ENCODE assay signal across 14 mouse cellular contexts in the genomic region with DNA sequence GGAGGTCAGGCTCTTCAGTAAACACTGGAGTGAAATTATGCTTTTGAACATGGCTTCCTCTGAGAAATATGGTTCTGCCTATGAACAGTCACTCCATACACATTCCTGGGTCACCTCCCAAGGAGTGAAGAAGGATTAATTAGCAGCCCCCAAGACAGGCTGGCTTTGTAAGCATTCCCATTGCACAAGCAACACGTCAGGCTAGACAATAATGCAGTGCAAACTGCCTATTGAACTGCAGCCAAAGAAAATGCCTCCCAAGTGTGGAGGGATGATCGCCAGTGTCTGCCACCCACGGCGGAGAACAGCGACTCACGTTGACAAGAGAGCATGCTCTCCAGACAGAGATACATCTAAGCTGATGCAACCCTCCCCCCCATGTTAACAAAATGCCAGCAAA. TPM values are rescaled to one million over a fixed set of nuclear protein-coding genes. Genes with fewer than 3 reads are reported as not detected.
DNase-seq lines count a peak whose midpoint lies in the region; ATAC-seq and TF ChIP-seq lines count a peak whose summit lies in the region.
"Had no signal": no experiment of that assay in that cellular context is flagged by ENCODE, and none has a peak within 500 bp of the region (broad histone marks: within the 10 kb centered on the region; RNA-seq: fewer than 3 reads in every experiment).

No protein-coding gene starts in this region.

- H3K4me2 ChIP-seq in liver, embryonic 12.5 days = no peak overlapping the region
- H3K4me2 ChIP-seq: limb, embryonic 15.5 days had no signal

- DNase-seq in frontal cortex, adult 2 months (ENCODE audit: extremely low spot score in 1 of 2, low spot score in 1 of 2) = peak; percentile 20 to 62
- no peak for DNase-seq in frontal cortex, postnatal 10 days (ENCODE audit: low spot score in 2 of 2)
- DNase-seq in left cerebral cortex, adult 18-20 months (ENCODE audit: low spot score in 2 of 2) = peak; percentile 37 to 45
- no peak for DNase-seq in left cerebral cortex, postnatal 36 days (ENCODE audit: low spot score in 2 of 2)
- peak; percentile 81 for DNase-seq in Patski (ENCODE audit: low read depth, low spot score)
- DNase-seq in left cerebral cortex, postnatal 4 days = peak; percentile 39
- no peak for DNase-seq in heart, postnatal 36 days
- DNase-seq: cerebellum, postnatal 36 days; kidney, postnatal 25 days; right cerebral cortex, postnatal 25 days had no signal

- H3K9ac ChIP-seq in liver, embryonic 12.5 days = no peak overlapping the region
- H3K9ac ChIP-seq: limb, embryonic 15.5 days had no signal

- CTCF ChIA-PET in Patski (lab: Charles Lee) = interaction anchor here (1.2 to 1.5 kb wide), 3 partner anchors 14 to 192 kb away, joined by 4 to 8 read pairs (median 6); no protein-coding TSS in a partner anchor

- H3K36me3 ChIP-seq in liver, embryonic 12.5 days = no peaks in the 10 kb centered on the region
- H3K36me3 ChIP-seq: limb, embryonic 15.5 days had no signal

- in situ Hi-C loops in Patski (cut with MboI; ENCODE audit: low pct_unique_long_range_greater_than_20kb) = loop anchor here (25.0 kb wide), 1 partner anchor 386 kb away; a partner anchor contains a TSS

- no peak overlapping the region for H3K27ac ChIP-seq in liver, embryonic 12.5 days
- H3K27ac ChIP-seq: limb, embryonic 15.5 days had no signal

- no peaks in the 10 kb centered on the region for H3K4me1 ChIP-seq in liver, embryonic 12.5 days

- 61% methylated on average over 6 of the region's 6 CpGs for WGBS in liver, embryonic 12.5 days (ENCODE audit: insufficient replicate concordance)

- H3K9me3 ChIP-seq in liver, embryonic 12.5 days (replicated peaks) = no peaks in the 10 kb centered on the region
- H3K9me3 ChIP-seq: limb, embryonic 15.5 days had no signal

- POLR2A ChIA-PET in Patski (lab: Charles Lee) = interaction anchor here (1.0 kb wide), 1 partner anchor 38 kb away, joined by 3 read pairs; no protein-coding TSS in a partner anchor

- H3K27me3 ChIP-seq in Patski = no peaks in the 10 kb centered on the region
- peaks cover 9% of the 10 kb centered on the region for H3K27me3 ChIP-seq in liver, embryonic 12.5 days (replicated peaks)
- H3K27me3 ChIP-seq: limb, embryonic 15.5 days had no signal

- ATAC-seq in Patski = peak; percentile 86
- ATAC-seq in liver, embryonic 12.5 days = no peak

- H3K4me3 ChIP-seq in liver, embryonic 12.5 days = no peak overlapping the region
- H3K4me3 ChIP-seq: limb, embryonic 15.5 days had no signal

- intact Hi-C loops in left cerebral cortex, postnatal 36 days (cut with DNase I) = no loop called here
- intact Hi-C loops in left cerebral cortex, postnatal 4 days (cut with DNase I) = loop anchor here (10.0 kb wide), 1 partner anchor 869 kb away; no protein-coding TSS in a partner anchor
- intact Hi-C loops in heart, postnatal 36 days (cut with DNase I) = no loop called here

- TF ChIP-seq CTCF in Patski (IDR thresholded peaks at IDR 0.05) = peak; percentile 6

RNA-seq across cellular contexts. Expression of a gene that starts 16.9 kb away (rescaled TPM):
- polyA plus RNA-seq in frontal cortex, adult 2 months (2012; rRNA removed) = 48.4 and 58.8 TPM in 2 replicates
- 10 to 100 TPM; 49.3 to 60.6 TPM for total RNA-seq in left cerebral cortex, adult 18-20 months (2021)
- total RNA-seq in left cerebral cortex, postnatal 36 days (2021) = 10 to 100 TPM; 50.4 to 53.7 TPM
- polyA plus RNA-seq in Patski (2021) = 115 TPM
- 10 to 100 TPM; 31.0 to 38.4 TPM for total RNA-seq in left cerebral cortex, postnatal 4 days (2021)
- polyA plus RNA-seq in liver, embryonic 12.5 days (2016; fragmentation: Nextera tagmentation; extraction: Ambion mirVana) = 67.2 and 69.0 TPM in 2 replicates
- 100 to 1,000 TPM in 1 of 2 experiments, 10 to 100 TPM in 1; 95.5 to 116 TPM for total RNA-seq in heart, postnatal 36 days (2021)

RNA-seq across cellular contexts. Expression of a gene that starts 22.7 kb away (rescaled TPM):
- 0.34 and 0.48 TPM in 2 replicates for polyA plus RNA-seq in frontal cortex, adult 2 months (2012; rRNA removed)
- 1 to 10 TPM in 1 of 2 experiments, under 1 TPM in 1; 0.98 to 1.1 TPM for total RNA-seq in left cerebral cortex, adult 18-20 months (2021)
- total RNA-seq in left cerebral cortex, postnatal 36 days (2021) = 1 to 10 TPM in 1 of 2 experiments, under 1 TPM in 1; 0.91 to 1.2 TPM
- polyA plus RNA-seq in Patski (2021) = not detected
- total RNA-seq in left cerebral cortex, postnatal 4 days (2021) = not detected
- polyA plus RNA-seq in liver, embryonic 12.5 days (2016; fragmentation: Nextera tagmentation; extraction: Ambion mirVana) = not detected in 2 replicates
- total RNA-seq in heart, postnatal 36 days (2021) = not detected
- polyA plus RNA-seq: C2C12; heart, postnatal 0 days; limb, embryonic 15.5 days had no signal

RNA-seq across cellular contexts. Expression of a gene that starts 26.3 kb away (rescaled TPM):
- polyA plus RNA-seq in frontal cortex, adult 2 months (2012; rRNA removed) = 208 TPM in 2 replicates
- 100 to 1,000 TPM; 150 to 168 TPM for total RNA-seq in left cerebral cortex, adult 18-20 months (2021)
- total RNA-seq in left cerebral cortex, postnatal 36 days (2021) = 100 to 1,000 TPM; 111 to 158 TPM
- polyA plus RNA-seq in Patski (2021) = 68.6 TPM
- 10 to 100 TPM; 69.2 to 73.4 TPM for total RNA-seq in left cerebral cortex, postnatal 4 days (2021)
- 74.1 and 77.6 TPM in 2 replicates for polyA plus RNA-seq in liver, embryonic 12.5 days (2016; fragmentation: Nextera tagmentation; extraction: Ambion mirVana)
- total RNA-seq in heart, postnatal 36 days (2021) = 10 to 100 TPM; 80.7 to 82.9 TPM

RNA-seq across cellular contexts. Expression of a gene that starts 43.7 kb away (rescaled TPM):
- polyA plus RNA-seq in frontal cortex, adult 2 months (2012; rRNA removed) = 121 and 124 TPM in 2 replicates
- total RNA-seq in left cerebral cortex, adult 18-20 months (2021) = 100 to 1,000 TPM; 106 to 114 TPM
- 100 to 1,000 TPM in 1 of 2 experiments, 10 to 100 TPM in 1; 98.5 to 101 TPM for total RNA-seq in left cerebral cortex, postnatal 36 days (2021)
- polyA plus RNA-seq in Patski (2021) = 156 TPM
- 10 to 100 TPM; 91.8 to 96.5 TPM for total RNA-seq in left cerebral cortex, postnatal 4 days (2021)
- polyA plus RNA-seq in liver, embryonic 12.5 days (2016; fragmentation: Nextera tagmentation; extraction: Ambion mirVana) = 138 TPM in 2 replicates
- total RNA-seq in heart, postnatal 36 days (2021) = 10 to 100 TPM; 55.0 TPM

Comparison
In these comparisons a context has a peak if more than half of its experiments do, and no peak if none do; other contexts are left out.
1. DNase-seq: peak in frontal cortex, adult 2 months (2 of 2), left cerebral cortex, adult 18-20 months (2 of 2), Patski (single experiment) and left cerebral cortex, postnatal 4 days (single experiment); none in frontal cortex, postnatal 10 days (0 of 2), left cerebral cortex, postnatal 36 days (0 of 2) and heart, postnatal 36 days (0 of 2).